Mouse (Mus musculus) bone marrow, adult 2 months (tissue): Measurements from ENCODE around the gene Cfap100. TPM values are rescaled to one million over a fixed set of nuclear protein-coding genes. Genes with fewer than 3 reads are reported as not detected.

Experiments
- H3K27ac ChIP-seq: fragments of 200-500 bp; 2 replicates; pipeline ENCODE4 v1.5.1; 2012; ENCODE audit warnings: low read depth, mild to moderate bottlenecking, control low read depth, inconsistent platforms, low read length; ENCODE audit not compliant: control insufficient read depth, poor library complexity, insufficient read depth
- H3K4me1 ChIP-seq: fragments of 200-500 bp; 2 replicates; pipeline ENCODE4 v1.6.1; 2011; ENCODE audit warnings: low read length; ENCODE audit not compliant: control insufficient read depth, insufficient read depth
- H3K4me3 ChIP-seq: fragments of 200-500 bp; replicated peaks from 2 replicates; pipeline ENCODE3; 2011; ENCODE audit warnings: mild to moderate bottlenecking, low read depth, low read length, control low read depth; ENCODE audit not compliant: control insufficient read depth
- CTCF ChIP-seq: fragments of 200-500 bp; IDR thresholded peaks from 2 replicates; pipeline ENCODE4 v1.5.1; 2011; ENCODE audit warnings: low read length, control low read depth; ENCODE audit not compliant: control insufficient read depth, insufficient read depth
- POLR2A ChIP-seq: fragments of 200-500 bp; IDR thresholded peaks from 2 replicates; pipeline ENCODE4 v1.6.1; 2011; ENCODE audit warnings: low read depth, mild to moderate bottlenecking, control low read depth, low read length, borderline replicate concordance; ENCODE audit not compliant: control insufficient read depth
- WGBS: fragments of 180-500 bp; shearing (Covaris S2); methylation state at CpG from one replicate; pipeline ENCODE4 v1.1.7; 2018; 5-methylcytosine and 5-hydroxymethylcytosine counted together
- polyA plus RNA-seq: library from polyadenylated mRNA; stranded (reverse); fragments of >200 nt; gene quantifications from 2 replicates; pipeline ENCODE4 v1.2.4, GENCODE M21; 2011; ENCODE audit warnings: low replicate concordance; ENCODE audit not compliant: missing spikeins, insufficient read depth, insufficient read length

Gene Cfap100
- polyA plus RNA-seq, 1 experiment, result not detected

- H3K4me3 ChIP-seq, result no peak overlapping the region
- no peak overlapping the region for H3K27ac ChIP-seq
- H3K4me1 ChIP-seq, result no peaks in the 10 kb centered on the region; the same call in 1 of the 2 replicates
- WGBS, result 74% methylated on average over 6 of the region's 6 CpGs
- TF ChIP-seq POLR2A, result no peak
- no peak for TF ChIP-seq CTCF
These were observed 67.5 kb downstream of the Cfap100 start for GRCm38 (mm10) chr6:90360922-90361614.

DNA sequence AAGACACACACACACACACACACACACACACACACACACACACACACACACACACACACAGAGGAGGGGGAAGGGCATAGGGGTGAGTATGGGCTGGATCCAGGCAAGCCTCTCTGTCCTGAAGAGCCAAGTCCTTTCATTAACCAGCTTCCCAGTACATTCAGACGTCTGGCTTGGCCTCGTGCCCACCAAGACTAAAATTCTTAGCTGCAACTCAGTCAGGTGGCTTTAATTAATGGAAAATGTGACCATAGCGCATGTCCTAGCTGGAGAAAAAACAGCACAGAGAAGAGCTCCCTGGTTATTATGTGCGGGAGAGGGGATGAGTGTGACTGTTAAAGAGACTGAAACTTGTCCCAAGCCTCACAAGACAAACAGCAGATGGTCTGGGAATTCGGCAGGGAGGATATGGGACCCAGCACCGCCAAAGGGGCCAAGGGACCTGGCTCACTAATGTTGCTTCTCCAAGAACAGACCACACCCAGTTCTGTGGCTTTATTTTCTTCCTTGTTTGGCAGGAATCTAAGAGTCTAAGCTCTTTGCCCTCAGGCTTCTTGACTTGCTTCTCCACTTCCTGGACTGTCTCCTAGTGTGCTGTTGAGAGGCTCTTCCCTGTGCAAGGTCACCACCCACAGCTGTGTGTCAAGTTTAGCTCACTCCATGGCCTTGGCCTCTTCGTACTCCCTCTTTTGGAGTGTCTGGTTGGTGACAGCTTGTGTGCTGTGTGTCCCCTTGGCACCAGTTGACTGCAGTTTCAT lies 68.4 kb downstream of the Cfap100 start:
- H3K4me3 ChIP-seq, result no peak overlapping the region
- 56% methylated on average over 7 of the region's 7 CpGs for WGBS
- no peak overlapping the region for H3K27ac ChIP-seq
- no peaks in the 10 kb centered on the region; the same call in 1 of the 2 replicates for H3K4me1 ChIP-seq
- TF ChIP-seq POLR2A, result no peak
- TF ChIP-seq CTCF, result no peak

DNA sequence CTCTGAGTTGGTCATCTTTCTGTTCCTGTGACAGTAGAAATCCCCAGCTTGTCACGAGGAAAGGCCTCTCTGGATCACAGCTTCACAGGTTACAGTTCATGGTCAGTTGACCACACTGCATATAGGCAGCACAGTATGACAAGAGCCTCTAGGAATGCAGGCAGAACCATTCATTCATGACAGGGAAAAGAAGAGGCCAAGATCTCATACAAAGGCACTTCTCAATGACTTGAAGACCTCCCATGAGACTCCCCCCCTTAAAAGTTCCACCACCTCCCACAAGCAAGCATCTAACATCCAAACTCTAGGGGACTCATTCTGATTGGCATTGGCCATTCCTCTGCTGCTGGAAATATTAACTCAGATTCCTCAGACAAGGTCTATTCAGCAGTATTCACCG lies 69.2 kb downstream of the Cfap100 start:
- TF ChIP-seq POLR2A (no peak), CTCF (no peak)
- H3K4me1 ChIP-seq, result no peaks in the 10 kb centered on the region; the same call in 1 of the 2 replicates
- 76% methylated on average over 2 of the region's 2 CpGs for WGBS
- H3K4me3 ChIP-seq, result no peak overlapping the region
- H3K27ac ChIP-seq, result no peak overlapping the region

GRCm38 (mm10) chr6:90358142-90358541 lies 70.5 kb downstream of the Cfap100 start:
- no peak overlapping the region for H3K27ac ChIP-seq
- no peak for TF ChIP-seq POLR2A
- TF ChIP-seq CTCF, result no peak
- 69% methylated on average over 5 of the region's 5 CpGs for WGBS
- no peak overlapping the region for H3K4me3 ChIP-seq
- H3K4me1 ChIP-seq, result no peaks in the 10 kb centered on the region; the same call in 1 of the 2 replicates

Other genes with a start within 250 kb of the Cfap100 start
- not detected in 2 replicates for gene V1ra8, start 226.0 kb downstream of the Cfap100 start, polyA plus RNA-seq
- not detected in 2 replicates for gene Vmn1r53, start 204.4 kb downstream of the Cfap100 start, polyA plus RNA-seq
- gene Vmn1r54, start 182.5 kb downstream of the Cfap100 start, polyA plus RNA-seq, result not detected in 2 replicates
- gene BC048671, start 127.6 kb downstream of the Cfap100 start, polyA plus RNA-seq, result not detected in 2 replicates
- 1.4 and 2.4 TPM in 2 replicates for gene Chst13, start 103.6 kb downstream of the Cfap100 start, polyA plus RNA-seq
- gene Uroc1, start 95.5 kb downstream of the Cfap100 start, polyA plus RNA-seq, result 1.1 and 2.5 TPM in 2 replicates
- gene Zxdc, start 59.3 kb downstream of the Cfap100 start, polyA plus RNA-seq, result 3.9 and 5.1 TPM in 2 replicates
- 2.5 TPM in 1 of 2 replicates, not detected in the other for gene Klf15, start 33.8 kb upstream of the Cfap100 start, polyA plus RNA-seq
- gene Aldh1l1, start 57.6 kb upstream of the Cfap100 start, polyA plus RNA-seq, result 2.3 and 4.5 TPM in 2 replicates
- gene Slc41a3, start 175.9 kb upstream of the Cfap100 start, polyA plus RNA-seq, result 4.8 and 6.3 TPM in 2 replicates